Mouse (Mus musculus) liver, embryonic 15.5 days (tissue): ENCODE results near the gene Arid4a. TPM values are rescaled to one million over a fixed set of nuclear protein-coding genes. Genes with fewer than 3 reads are reported as not detected.

Source experiments
- polyA plus RNA-seq: library from polyadenylated mRNA; unstranded; fragments of >200 nt; fragmentation: Nextera tagmentation; extraction: Ambion mirVana; gene quantifications from 2 replicates; pipeline ENCODE4 v1.2.1, GENCODE M21; 2015

Gene Arid4a
- polyA plus RNA-seq, 1 experiment from 2014 or later = 20.8 TPM

Other genes starting within 250 kb of the Arid4a start
- gene Frmd6, start 190.5 kb upstream of the Arid4a start, polyA plus RNA-seq = 3.1 and 3.7 TPM in 2 replicates
- 94.4 and 105 TPM in 2 replicates for gene Actr10, start 78.1 kb upstream of the Arid4a start, polyA plus RNA-seq
- gene Psma3, start 41.4 kb upstream of the Arid4a start, polyA plus RNA-seq = 343 TPM in 2 replicates
- gene Tomm20l, start 95.4 kb downstream of the Arid4a start, polyA plus RNA-seq = not detected in 2 replicates
- 35.4 and 37.5 TPM in 2 replicates for gene Timm9, start 120.7 kb downstream of the Arid4a start, polyA plus RNA-seq
- 3.8 and 4.6 TPM in 2 replicates for gene 2700049A03Rik, start 120.9 kb downstream of the Arid4a start, polyA plus RNA-seq